Mouse (Mus musculus): ENCODE measurements around the gene Slc2a1. TPM values are rescaled to one million over a fixed set of nuclear protein-coding genes. Genes with fewer than 3 reads are reported as not detected.

The Slc2a1 gene
- polyA plus RNA-seq, 1 experiment from 2014 or later, result 83.6 TPM

GRCm38 (mm10) chr4:119119354-119119753 is 10.8 kb downstream of the Slc2a1 start:
- 62% methylated on average over 5 of the region's 5 CpGs for WGBS
- Histone ChIP-seq H3K4me2 (no peak overlapping the region), H3K9me3 (no peaks in the 10 kb centered on the region), H3K4me3 (no peak overlapping the region), H3K27ac (no peak overlapping the region), H3K9ac (no peak overlapping the region), H3K36me3 (peaks cover 34% of the 10 kb centered on the region), H3K4me1 (peaks cover 50% of the 10 kb centered on the region), H3K27me3 (no peaks in the 10 kb centered on the region)
- ATAC-seq (ENCODE audit: borderline replicate concordance, extremely low read depth, low FRiP score, low TSS enrichment), result no peak

GRCm38 (mm10) chr4:119120095-119120494 is 11.6 kb downstream of the Slc2a1 start:
- H3K4me1 ChIP-seq, result peaks cover 52% of the 10 kb centered on the region
- H3K36me3 ChIP-seq, result peaks cover 38% of the 10 kb centered on the region
- ATAC-seq (ENCODE audit: borderline replicate concordance, extremely low read depth, low FRiP score, low TSS enrichment), result no peak
- no peak overlapping the region for H3K4me2 ChIP-seq
- H3K9me3 ChIP-seq, result no peaks in the 10 kb centered on the region
- WGBS, result 86% methylated on average over 6 of the region's 6 CpGs
- H3K27ac ChIP-seq, result no peak overlapping the region
- no peaks in the 10 kb centered on the region for H3K27me3 ChIP-seq
- H3K9ac ChIP-seq, result no peak overlapping the region
- H3K4me3 ChIP-seq, result no peak overlapping the region

DNA sequence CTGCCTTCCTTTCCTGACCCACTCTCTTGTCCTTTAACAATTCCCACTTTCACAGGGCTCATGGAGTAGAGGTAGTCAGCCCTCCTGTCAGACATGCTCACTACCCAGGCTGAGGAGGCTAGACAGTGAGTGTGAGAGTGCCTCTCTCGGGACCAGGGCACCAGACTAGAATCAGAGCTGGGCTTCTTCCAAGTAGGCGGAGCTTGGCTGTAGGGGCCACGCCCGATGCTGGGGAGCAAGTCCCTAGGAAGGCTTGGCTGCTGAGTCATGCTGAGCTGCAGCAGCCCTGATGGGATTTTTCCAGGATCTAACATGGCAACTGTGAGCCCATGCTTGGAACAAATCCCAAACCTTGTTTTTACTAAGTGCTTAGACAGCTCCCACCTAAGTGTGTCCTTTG is 12.7 kb downstream of the Slc2a1 start:
- no peak overlapping the region for H3K4me2 ChIP-seq
- H3K4me3 ChIP-seq, result no peak overlapping the region
- H3K9ac ChIP-seq, result no peak overlapping the region
- H3K27me3 ChIP-seq, result no peaks in the 10 kb centered on the region
- 34% methylated on average over 4 of the region's 4 CpGs for WGBS
- ATAC-seq (ENCODE audit: borderline replicate concordance, extremely low read depth, low FRiP score, low TSS enrichment), result peak; percentile 28; the same call in 1 of the 2 replicates
- H3K4me1 ChIP-seq, result peaks cover 41% of the 10 kb centered on the region
- H3K27ac ChIP-seq, result no peak overlapping the region
- peaks cover 38% of the 10 kb centered on the region for H3K36me3 ChIP-seq
- no peaks in the 10 kb centered on the region for H3K9me3 ChIP-seq

DNA sequence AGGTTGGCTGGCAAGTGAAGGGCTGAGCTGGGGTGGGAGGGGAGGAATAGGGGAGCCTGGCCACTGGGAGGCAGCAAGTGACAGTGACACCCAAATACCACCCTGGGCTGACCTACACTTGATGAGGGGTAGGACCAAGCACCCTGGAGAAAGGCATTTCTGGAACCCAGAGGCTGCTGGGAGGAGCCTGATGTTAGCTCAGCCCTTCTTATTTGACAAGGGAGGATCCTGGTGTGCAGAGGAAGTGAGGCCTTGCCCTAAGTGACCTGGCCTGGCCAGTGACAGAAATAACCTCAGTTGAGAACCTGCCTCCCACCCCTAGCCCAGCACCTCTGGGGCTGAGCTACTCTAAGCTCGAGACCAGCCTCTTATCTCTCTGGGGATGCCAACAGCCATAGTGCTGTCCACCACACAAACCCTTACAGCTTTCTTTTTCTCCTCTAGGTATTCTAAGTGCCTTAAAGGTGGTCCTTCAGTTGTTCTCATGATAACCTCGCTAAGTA is 16.3 kb downstream of the Slc2a1 start:
- no peak for ATAC-seq (ENCODE audit: borderline replicate concordance, extremely low read depth, low FRiP score, low TSS enrichment)

GRCm38 (mm10) chr4:119125577-119126270 is 17.2 kb downstream of the Slc2a1 start:
- Histone ChIP-seq H3K27me3 (no peaks in the 10 kb centered on the region), H3K36me3 (peaks cover 39% of the 10 kb centered on the region; the same call in 1 of the 2 replicates), H3K4me3 (no peak overlapping the region), H3K4me1 (peaks cover 22% of the 10 kb centered on the region; the same call in 1 of the 2 replicates), H3K27ac (no peak overlapping the region), H3K9me3 (no peaks in the 10 kb centered on the region), H3K9ac (no peak overlapping the region), H3K4me2 (no peak overlapping the region)
- peak; percentile 24; the same call in 1 of the 2 replicates for ATAC-seq (ENCODE audit: borderline replicate concordance, extremely low read depth, low FRiP score, low TSS enrichment)
- WGBS, result 63% methylated on average over 9 of the region's 9 CpGs

More for the DNA sequence above, 16.3 kb downstream of the Slc2a1 start:
- H3K9me3 ChIP-seq, result no peaks in the 10 kb centered on the region
- H3K27ac ChIP-seq, result no peak overlapping the region
- no peak overlapping the region for H3K4me3 ChIP-seq
- H3K4me2 ChIP-seq, result no peak overlapping the region
- 74% methylated on average over 2 of the region's 2 CpGs for WGBS
- peaks cover 25% of the 10 kb centered on the region; the same call in 1 of the 2 replicates for H3K4me1 ChIP-seq
- H3K9ac ChIP-seq, result no peak overlapping the region
- H3K27me3 ChIP-seq, result no peaks in the 10 kb centered on the region
- peaks cover 48% of the 10 kb centered on the region for H3K36me3 ChIP-seq

DNA sequence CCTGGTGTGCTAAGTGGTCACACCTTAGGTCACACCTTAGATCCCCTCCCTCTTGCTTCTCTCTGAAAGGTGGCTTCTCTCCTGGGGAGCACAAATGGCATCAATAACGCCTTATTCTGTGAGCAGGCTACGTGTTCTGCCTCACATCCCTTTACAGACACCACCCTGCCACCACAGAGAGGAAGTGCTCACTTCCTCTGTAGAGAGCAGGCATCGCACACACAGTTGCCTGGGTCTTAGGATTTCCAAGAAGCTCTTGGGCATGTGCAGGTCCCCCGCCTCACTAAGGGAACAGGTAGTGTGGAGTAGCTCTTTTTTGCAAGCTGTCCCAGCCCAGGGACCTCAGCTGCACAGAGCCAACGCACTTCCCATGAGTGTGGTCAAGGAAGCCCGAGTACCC is 18.7 kb downstream of the Slc2a1 start:
- 52% methylated on average over 6 of the region's 6 CpGs for WGBS
- peaks cover 40% of the 10 kb centered on the region for H3K36me3 ChIP-seq
- no peak overlapping the region for H3K4me3 ChIP-seq
- H3K27me3 ChIP-seq, result no peaks in the 10 kb centered on the region
- no peak overlapping the region for H3K4me2 ChIP-seq
- H3K9ac ChIP-seq, result no peak overlapping the region
- no peak for ATAC-seq (ENCODE audit: borderline replicate concordance, extremely low read depth, low FRiP score, low TSS enrichment)
- H3K9me3 ChIP-seq, result no peaks in the 10 kb centered on the region
- H3K4me1 ChIP-seq, result peaks cover 13% of the 10 kb centered on the region; the same call in 1 of the 2 replicates
- H3K27ac ChIP-seq, result no peak overlapping the region

DNA sequence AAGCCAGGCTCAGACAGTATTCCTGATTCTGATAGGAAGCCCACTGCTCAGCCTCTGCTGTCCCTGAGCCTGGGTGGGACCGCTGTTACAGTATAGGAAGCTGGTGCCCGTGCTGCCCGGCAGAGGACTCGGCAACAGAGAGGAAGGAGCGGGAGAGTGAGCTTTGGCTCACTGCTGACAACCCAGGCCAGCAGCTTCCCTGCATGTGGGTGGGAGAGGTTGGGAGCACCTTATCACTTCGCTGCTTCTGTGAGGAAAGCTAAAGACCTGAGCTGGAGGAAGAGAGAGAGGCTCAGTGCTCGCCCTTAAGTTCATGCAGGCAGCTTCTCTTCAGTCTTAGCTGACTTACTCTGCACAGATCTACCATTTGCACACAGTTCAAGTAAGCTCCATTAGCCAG is 20.0 kb downstream of the Slc2a1 start:
- H3K4me1 ChIP-seq, result peaks cover 13% of the 10 kb centered on the region; the same call in 1 of the 2 replicates
- 84% methylated on average over 7 of the region's 7 CpGs for WGBS
- H3K27ac ChIP-seq, result no peak overlapping the region
- no peaks in the 10 kb centered on the region for H3K27me3 ChIP-seq
- no peak overlapping the region for H3K4me3 ChIP-seq
- H3K36me3 ChIP-seq, result peaks cover 44% of the 10 kb centered on the region
- no peak overlapping the region for H3K9ac ChIP-seq
- no peaks in the 10 kb centered on the region for H3K9me3 ChIP-seq
- no peak for ATAC-seq (ENCODE audit: borderline replicate concordance, extremely low read depth, low FRiP score, low TSS enrichment)
- no peak overlapping the region for H3K4me2 ChIP-seq

- Histone ChIP-seq H3K4me1 (peaks cover 13% of the 10 kb centered on the region; the same call in 1 of the 2 replicates), H3K36me3 (peaks cover 44% of the 10 kb centered on the region), H3K4me2 (no peak overlapping the region), H3K27me3 (no peaks in the 10 kb centered on the region), H3K4me3 (no peak overlapping the region), H3K9ac (no peak overlapping the region), H3K27ac (no peak overlapping the region), H3K9me3 (no peaks in the 10 kb centered on the region)
- no peak for ATAC-seq (ENCODE audit: borderline replicate concordance, extremely low read depth, low FRiP score, low TSS enrichment)
- 92% methylated on average over 1 of the region's 1 CpGs for WGBS
These were observed 20.6 kb downstream of the Slc2a1 start for GRCm38 (mm10) chr4:119129096-119129495.

DNA sequence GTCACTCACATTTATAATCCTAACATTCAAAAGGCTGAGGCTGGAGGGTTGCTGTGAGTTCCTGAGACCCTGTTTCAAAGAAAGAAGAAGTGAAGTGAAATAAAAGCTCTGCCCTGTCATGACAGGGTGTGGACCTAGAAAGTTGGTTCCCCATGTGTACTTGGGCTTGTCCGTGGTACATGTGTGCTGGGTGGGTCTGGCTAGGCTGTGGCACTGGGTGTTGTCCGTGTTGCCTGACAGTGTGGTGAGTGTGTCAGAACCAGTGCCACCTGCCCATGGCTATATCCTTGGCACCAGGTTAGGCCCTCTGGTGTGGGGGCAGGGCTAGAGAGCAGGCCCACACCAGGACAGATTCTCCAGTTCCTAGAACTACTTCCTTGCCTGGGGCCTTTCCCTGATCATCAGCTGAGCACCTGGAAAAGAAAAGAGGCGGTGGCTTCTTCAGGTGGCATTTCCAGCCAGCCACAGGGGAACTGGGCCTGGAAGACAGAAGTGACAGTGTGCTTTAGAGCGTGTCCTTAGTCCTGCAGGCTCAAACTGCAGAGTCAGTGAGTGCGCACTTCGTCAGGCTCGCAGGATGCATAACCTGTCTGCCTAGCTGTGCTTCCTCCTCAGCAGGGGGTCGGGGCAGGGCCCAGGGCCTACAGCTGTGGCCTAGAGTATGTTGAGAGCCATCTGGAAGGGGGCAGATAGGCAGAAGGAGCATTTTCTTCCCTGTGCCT is 22.8 kb downstream of the Slc2a1 start:
- no peak overlapping the region for H3K4me3 ChIP-seq
- 0 out of 2 replicates have a peak, but pooled peaks cover 3% of the 10 kb centered on the region for H3K4me1 ChIP-seq
- H3K36me3 ChIP-seq, result peaks cover 62% of the 10 kb centered on the region
- H3K4me2 ChIP-seq, result no peak overlapping the region
- no peak overlapping the region for H3K27ac ChIP-seq
- H3K27me3 ChIP-seq, result no peaks in the 10 kb centered on the region
- no peaks in the 10 kb centered on the region for H3K9me3 ChIP-seq
- no peak overlapping the region for H3K9ac ChIP-seq
- 89% methylated on average over 8 of the region's 8 CpGs for WGBS
- no peak for ATAC-seq (ENCODE audit: borderline replicate concordance, extremely low read depth, low FRiP score, low TSS enrichment)

DNA sequence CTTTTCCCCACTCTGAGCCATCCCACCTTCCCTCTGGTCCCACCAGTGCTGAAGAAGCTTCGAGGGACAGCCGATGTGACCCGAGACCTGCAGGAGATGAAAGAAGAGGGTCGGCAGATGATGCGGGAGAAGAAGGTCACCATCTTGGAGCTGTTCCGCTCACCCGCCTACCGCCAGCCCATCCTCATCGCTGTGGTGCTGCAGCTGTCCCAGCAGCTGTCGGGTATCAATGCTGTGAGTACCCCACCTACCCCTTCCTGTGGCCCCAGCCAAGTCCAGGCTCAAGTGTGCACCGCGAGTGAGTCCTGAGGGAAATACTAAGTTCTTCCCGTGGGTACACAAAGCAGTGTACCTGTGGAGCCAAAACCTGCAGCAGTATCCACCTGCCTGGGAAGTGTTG is 24.8 kb downstream of the Slc2a1 start:
- H3K9me3 ChIP-seq, result no peaks in the 10 kb centered on the region
- no peak for ATAC-seq (ENCODE audit: borderline replicate concordance, extremely low read depth, low FRiP score, low TSS enrichment)
- H3K36me3 ChIP-seq, result peaks cover 70% of the 10 kb centered on the region
- WGBS, result 87% methylated on average over 13 of the region's 13 CpGs
- H3K4me2 ChIP-seq, result no peak overlapping the region
- no peaks in the 10 kb centered on the region for H3K27me3 ChIP-seq
- no peak overlapping the region for H3K9ac ChIP-seq
- H3K4me1 ChIP-seq, result no peaks in the 10 kb centered on the region
- H3K27ac ChIP-seq, result no peak overlapping the region
- H3K4me3 ChIP-seq, result no peak overlapping the region

GRCm38 (mm10) chr4:119133860-119134259 is 25.3 kb downstream of the Slc2a1 start:
- Histone ChIP-seq H3K36me3 (peaks cover 66% of the 10 kb centered on the region), H3K4me1 (no peaks in the 10 kb centered on the region), H3K9me3 (no peaks in the 10 kb centered on the region), H3K4me2 (no peak overlapping the region), H3K27ac (no peak overlapping the region), H3K27me3 (no peaks in the 10 kb centered on the region), H3K9ac (no peak overlapping the region), H3K4me3 (no peak overlapping the region)
- WGBS, result 90% methylated on average over 13 of the region's 13 CpGs
- ATAC-seq (ENCODE audit: borderline replicate concordance, extremely low read depth, low FRiP score, low TSS enrichment), result no peak

GRCm38 (mm10) chr4:119137313-119137712 is 28.8 kb downstream of the Slc2a1 start:
- Histone ChIP-seq H3K9ac (no peak overlapping the region), H3K4me2 (no peak overlapping the region), H3K27ac (no peak overlapping the region), H3K27me3 (no peaks in the 10 kb centered on the region), H3K4me1 (no peaks in the 10 kb centered on the region), H3K36me3 (peaks cover 53% of the 10 kb centered on the region), H3K4me3 (no peak overlapping the region), H3K9me3 (no peaks in the 10 kb centered on the region)
- WGBS, result 68% methylated on average over 8 of the region's 8 CpGs
- no peak for ATAC-seq (ENCODE audit: borderline replicate concordance, extremely low read depth, low FRiP score, low TSS enrichment)
